ENCODE assay signal across 19 mouse cellular contexts in the genomic region with DNA sequence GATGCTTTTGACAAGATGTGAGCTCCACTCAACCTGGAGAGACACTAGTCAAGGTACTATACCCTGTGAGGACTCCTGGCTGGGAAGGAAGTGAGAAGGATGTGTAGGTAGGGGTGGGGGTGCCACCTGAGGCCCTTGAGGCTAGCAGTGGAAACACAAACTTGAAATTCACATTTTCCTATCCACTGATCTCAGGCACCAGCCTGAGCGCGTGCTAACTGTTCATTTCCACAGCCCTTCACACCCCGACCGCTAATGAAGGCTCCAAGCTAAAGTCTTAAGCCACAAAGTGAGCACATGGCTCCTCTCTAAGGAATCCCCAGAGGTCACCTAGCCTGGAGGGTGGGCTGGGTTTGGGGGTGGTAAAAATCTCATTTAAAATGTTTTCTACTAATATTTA.
"Had no signal": no experiment of that assay in that cellular context is flagged by ENCODE, and none has a peak within 500 bp of the region (broad histone marks: within the 10 kb centered on the region; RNA-seq: fewer than 3 reads in every experiment).

No protein-coding gene starts in this region.

- H3K4me3 ChIP-seq: liver, embryonic 15.5 days; lung, embryonic 15.5 days; midbrain, embryonic 10.5 days; midbrain, embryonic 13.5 days; midbrain, embryonic 15.5 days; myocyte; neural tube, embryonic 12.5 days; stomach, embryonic 15.5 days had no signal

- H3K27me3 ChIP-seq: lung, embryonic 15.5 days; midbrain, embryonic 13.5 days; midbrain, embryonic 15.5 days; neural tube, embryonic 12.5 days; stomach, embryonic 15.5 days had no signal

- H3K9ac ChIP-seq: liver, embryonic 15.5 days; liver, postnatal 0 days; lung, embryonic 15.5 days; midbrain, embryonic 13.5 days; midbrain, embryonic 15.5 days; neural tube, embryonic 12.5 days; stomach, embryonic 15.5 days had no signal

- H3K36me3 ChIP-seq: liver, embryonic 15.5 days; lung, embryonic 15.5 days; midbrain, embryonic 10.5 days; midbrain, embryonic 13.5 days; midbrain, embryonic 15.5 days; neural tube, embryonic 12.5 days; stomach, embryonic 15.5 days had no signal

- ATAC-seq: liver, postnatal 0 days; lung, postnatal 0 days; midbrain, embryonic 13.5 days; midbrain, embryonic 15.5 days had no signal

- H3K4me2 ChIP-seq: liver, embryonic 15.5 days; lung, embryonic 15.5 days; midbrain, embryonic 13.5 days; midbrain, embryonic 15.5 days; neural tube, embryonic 12.5 days; stomach, embryonic 15.5 days had no signal

- DNase-seq: liver, postnatal 0 days; lung, adult 2 months; lung, postnatal 14 days; lung, postnatal 36 days; right cerebral cortex, postnatal 14 days; thymus, adult 2 months; thymus, postnatal 25 days; thymus, postnatal 4 days had no signal

- H3K27ac ChIP-seq: liver, embryonic 15.5 days; lung, embryonic 15.5 days; macrophage; midbrain, embryonic 10.5 days; midbrain, embryonic 13.5 days; midbrain, embryonic 15.5 days; neural tube, embryonic 12.5 days; stomach, embryonic 15.5 days; stomach, postnatal 0 days had no signal

- H3K9me3 ChIP-seq: liver, embryonic 15.5 days; lung, embryonic 15.5 days; midbrain, embryonic 10.5 days; midbrain, embryonic 13.5 days; midbrain, embryonic 15.5 days; neural tube, embryonic 12.5 days; stomach, embryonic 15.5 days had no signal
